Mouse (Mus musculus) embryonic facial prominence, embryonic 10.5 days (tissue): ENCODE data around the gene Gm20777. TPM values are rescaled to one million over a fixed set of nuclear protein-coding genes. Genes with fewer than 3 reads are reported as not detected.
"Not testable (repeated sequence)": the region's sequence is repeated elsewhere in the genome, so short reads cannot be mapped to it uniquely, and the experiment has no call there.

ENCODE experiments used
- DNase-seq: peaks from one replicate; pipeline ENCODE4 v3.0.0-alpha.2; 2017; ENCODE audit warnings: low spot score
- H3K27ac ChIP-seq: fragments of 300-500 bp; sonication (generic); replicated peaks from 2 replicates; pipeline ENCODE4 v1.5.1; 2016; ENCODE audit warnings: mild to moderate bottlenecking
- H3K27me3 ChIP-seq: fragments of 300-500 bp; sonication (generic); replicated peaks from 2 replicates; pipeline ENCODE4 v1.6.1; 2016; ENCODE audit warnings: low read depth, mild to moderate bottlenecking; ENCODE audit not compliant: poor library complexity, severe bottlenecking
- H3K36me3 ChIP-seq: fragments of 300-500 bp; sonication (generic); replicated peaks from 2 replicates; pipeline ENCODE4 v1.6.1; 2016; ENCODE audit warnings: mild to moderate bottlenecking, moderate library complexity
- H3K4me1 ChIP-seq: fragments of 300-500 bp; sonication (generic); 2 replicates; pipeline ENCODE4 v1.6.1; 2016
- H3K4me3 ChIP-seq: fragments of 300-500 bp; sonication (generic); 2 replicates; pipeline ENCODE4 v1.5.1; 2016; ENCODE audit warnings: mild to moderate bottlenecking, moderate library complexity
- H3K9me3 ChIP-seq: fragments of 300-500 bp; sonication (generic); 2 replicates; pipeline ENCODE4 v1.6.1; 2016; ENCODE audit warnings: mild to moderate bottlenecking
- WGBS: fragments of 180-500 bp; shearing (Covaris S2); methylation state at CpG from one replicate; pipeline ENCODE4 v1.1.7; 2016; 5-methylcytosine and 5-hydroxymethylcytosine counted together
- polyA plus RNA-seq: library from polyadenylated mRNA; unstranded; fragments of >200 nt; fragmentation: Nextera tagmentation; extraction: Ambion mirVana; gene quantifications from 2 replicates; pipeline ENCODE4 v1.2.1, GENCODE M21; 2016

The Gm20777 gene
- polyA plus RNA-seq: not detected in 2 replicates

DNA sequence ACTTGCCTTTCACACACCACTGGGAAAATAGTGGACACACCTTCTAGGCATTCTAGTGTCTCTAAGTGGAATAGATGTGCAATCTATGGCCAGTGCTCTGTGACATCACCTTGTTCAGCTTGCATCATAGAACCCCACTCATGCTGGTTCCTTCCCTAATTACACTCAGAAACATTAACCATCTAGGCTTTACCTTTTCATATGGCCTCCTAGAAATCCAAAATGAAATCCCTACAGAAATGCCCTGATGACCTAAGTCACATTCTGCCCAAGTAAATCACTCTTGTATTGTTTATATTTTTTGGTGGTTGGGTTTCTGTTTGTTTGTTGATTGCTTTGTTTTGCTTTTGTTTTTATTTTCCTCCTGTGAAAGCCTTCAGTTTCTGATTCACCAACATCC, at the start of gene Gm20777:
Gm20777 (minus strand) TSS at position 101 of the 400 bp plus-strand sequence.
- H3K4me3 ChIP-seq, H3K9me3 ChIP-seq, H3K27ac ChIP-seq: not testable (repeated sequence)

DNA sequence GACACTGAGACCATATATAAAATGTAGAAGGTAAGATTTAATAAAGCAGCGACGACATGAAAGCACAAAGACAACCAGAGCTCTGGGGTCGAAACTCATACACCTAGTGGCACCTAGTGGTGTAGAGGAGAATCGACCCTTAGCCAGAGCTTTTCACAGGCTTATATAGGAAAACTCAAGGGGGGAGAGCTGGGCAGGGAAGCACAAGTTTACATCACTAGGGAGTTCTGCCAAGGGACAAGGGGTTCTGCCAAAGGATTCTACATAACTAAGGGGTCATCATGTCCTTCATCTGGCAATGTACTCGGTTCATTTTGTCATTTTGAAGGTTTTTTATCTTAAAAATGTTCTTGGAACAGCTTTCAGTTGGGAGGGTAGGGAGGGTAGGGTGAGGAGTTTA, 42.7 kb downstream of the Gm20777 start:
- H3K36me3 ChIP-seq, H3K4me3 ChIP-seq, H3K4me1 ChIP-seq, DNase-seq, H3K27ac ChIP-seq, H3K27me3 ChIP-seq: not testable (repeated sequence)
- WGBS: 53% methylated on average over 3 of the region's 5 CpGs
- H3K9me3 ChIP-seq: peaks cover 17% of the 10 kb centered on the region

More for the DNA sequence above, at the start of gene Gm20777:
- not testable (repeated sequence) for H3K27me3 ChIP-seq, H3K36me3 ChIP-seq, DNase-seq, H3K4me1 ChIP-seq

DNA sequence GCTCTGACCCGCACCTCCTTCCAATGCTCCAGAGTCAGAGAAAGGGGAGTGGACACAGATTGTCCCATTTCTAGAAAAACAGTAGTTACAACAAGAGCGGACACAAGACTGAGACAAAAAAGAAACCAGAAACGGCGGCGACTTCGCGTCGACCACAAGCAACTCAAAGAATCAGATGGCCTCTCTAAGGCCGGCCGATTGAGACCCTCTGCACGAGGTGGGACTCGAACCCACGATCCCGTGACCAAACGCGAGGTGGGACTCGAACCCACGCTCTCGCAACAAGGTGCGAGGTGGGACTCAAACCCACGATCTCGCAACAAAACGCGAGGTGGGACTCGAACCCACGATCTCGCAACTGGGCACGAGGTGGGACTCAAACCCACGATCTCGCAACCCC, 43.5 kb downstream of the Gm20777 start:
- H3K4me1 ChIP-seq, H3K4me3 ChIP-seq, H3K27me3 ChIP-seq, DNase-seq, H3K36me3 ChIP-seq, H3K27ac ChIP-seq: not testable (repeated sequence)
- peaks cover 17% of the 10 kb centered on the region for H3K9me3 ChIP-seq
- WGBS: 95% methylated on average over 30 of the region's 30 CpGs

DNA sequence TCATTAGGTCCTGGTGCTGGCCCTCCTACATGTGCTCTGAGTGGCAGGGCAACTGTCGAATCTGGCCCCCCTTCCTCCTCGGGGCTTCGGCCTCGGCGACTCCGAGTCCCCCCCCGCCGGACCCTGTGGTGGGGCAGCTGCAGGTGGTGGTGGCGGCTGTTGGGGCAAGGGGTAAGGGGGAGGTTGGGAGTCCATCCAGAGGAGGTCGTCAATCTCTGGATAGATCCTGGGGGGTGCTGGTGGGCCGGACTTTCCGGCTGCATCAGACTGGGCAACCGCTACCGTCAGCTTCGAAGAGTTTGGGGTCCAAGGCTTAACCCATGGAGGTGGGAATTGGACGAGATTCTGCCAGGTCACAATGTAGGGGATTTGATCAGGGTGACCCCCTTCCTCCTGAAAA, 44.0 kb downstream of the Gm20777 start:
- not testable (repeated sequence) for DNase-seq, H3K36me3 ChIP-seq

DNA sequence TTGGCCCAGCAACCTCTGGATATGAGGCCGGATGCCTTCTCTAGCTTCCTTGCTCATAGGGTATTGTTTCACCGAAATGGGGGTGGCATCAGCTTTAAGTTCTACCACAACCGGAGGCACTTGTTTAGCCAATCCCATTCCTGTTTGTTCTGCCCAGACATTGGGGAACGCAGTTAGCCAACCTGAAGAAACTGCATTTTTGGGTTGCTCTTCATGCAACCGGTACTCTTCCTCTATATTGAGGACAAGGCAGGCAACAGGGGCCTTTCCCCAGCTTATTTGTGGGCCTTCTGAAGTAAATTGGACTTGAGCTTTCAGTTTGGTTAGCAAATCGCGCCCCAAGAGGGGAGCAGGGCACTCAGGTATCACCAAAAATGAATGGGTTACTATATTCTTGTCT, 45.6 kb downstream of the Gm20777 start:
- H3K27ac ChIP-seq, H3K27me3 ChIP-seq, H3K36me3 ChIP-seq, H3K4me1 ChIP-seq, DNase-seq, H3K4me3 ChIP-seq: not testable (repeated sequence)
- WGBS: 93% methylated on average over 6 of the region's 7 CpGs
- peaks cover 17% of the 10 kb centered on the region for H3K9me3 ChIP-seq

More for the DNA sequence above, 44.0 kb downstream of the Gm20777 start:
- not testable (repeated sequence) for H3K27me3 ChIP-seq, H3K4me1 ChIP-seq, H3K4me3 ChIP-seq, H3K27ac ChIP-seq
- 89% methylated on average over 16 of the region's 16 CpGs for WGBS
- peaks cover 17% of the 10 kb centered on the region for H3K9me3 ChIP-seq

Other genes starting within 250 kb of the Gm20777 start
- not detected in 2 replicates for gene Gm20737, start 216.4 kb downstream of the Gm20777 start, polyA plus RNA-seq
- not detected in 2 replicates for gene Gm21775, start 199.0 kb downstream of the Gm20777 start, polyA plus RNA-seq
- gene Gm21900, start 136.1 kb downstream of the Gm20777 start, polyA plus RNA-seq: not detected in 2 replicates